Mouse (Mus musculus): ENCODE results near the gene Zbed4. TPM values are rescaled to one million over a fixed set of nuclear protein-coding genes. Genes with fewer than 3 reads are reported as not detected.
"Not testable (repeated sequence)": the region's sequence is repeated elsewhere in the genome, so short reads cannot be mapped to it uniquely, and the experiment has no call there.

Gene Zbed4
- polyA plus RNA-seq, 1 experiment from 2014 or later, result 14.1 TPM

- H3K9me3 ChIP-seq (replicated peaks; ENCODE audit: control insufficient read depth, low read length), result no peaks in the 10 kb centered on the region
- H3K27ac ChIP-seq (ENCODE audit: low read length), result no peak overlapping the region
- no peaks in the 10 kb centered on the region for H3K4me1 ChIP-seq (ENCODE audit: control insufficient read depth, insufficient read depth, low read length)
- 91% methylated on average over 3 of the region's 3 CpGs for WGBS
- no peak overlapping the region for H3K4me3 ChIP-seq (replicated peaks; ENCODE audit: low read length)
- no peak overlapping the region for H3K4me2 ChIP-seq (ENCODE audit: low read depth, low read length)
- H3K36me3 ChIP-seq (ENCODE audit: control insufficient read depth, insufficient read depth, low read length), result peaks cover 17% of the 10 kb centered on the region
- no peak overlapping the region for H3K9ac ChIP-seq (ENCODE audit: low read length)
- no peak for ATAC-seq (ENCODE audit: insufficient read depth, low FRiP score)
- H3K27me3 ChIP-seq (ENCODE audit: control insufficient read depth, insufficient read depth, low read length), result no peaks in the 10 kb centered on the region
Observed at GRCm38 (mm10) chr15:88813262-88813661, 61.8 kb downstream of the Zbed4 start.

GRCm38 (mm10) chr15:88813873-88814272 is 62.4 kb downstream of the Zbed4 start:
- not testable (repeated sequence) for H3K27me3 ChIP-seq (ENCODE audit: control insufficient read depth, insufficient read depth, low read length); H3K27ac ChIP-seq (ENCODE audit: low read length); H3K4me2 ChIP-seq (ENCODE audit: low read depth, low read length); H3K9me3 ChIP-seq (replicated peaks; ENCODE audit: control insufficient read depth, low read length); ATAC-seq (ENCODE audit: insufficient read depth, low FRiP score); H3K9ac ChIP-seq (ENCODE audit: low read length); H3K4me1 ChIP-seq (ENCODE audit: control insufficient read depth, insufficient read depth, low read length); H3K4me3 ChIP-seq (replicated peaks; ENCODE audit: low read length)
- peaks cover 17% of the 10 kb centered on the region for H3K36me3 ChIP-seq (ENCODE audit: control insufficient read depth, insufficient read depth, low read length)
- 98% methylated on average over 2 of the region's 2 CpGs for WGBS

GRCm38 (mm10) chr15:88814411-88815047 is 63.1 kb downstream of the Zbed4 start:
- WGBS, result 93% methylated on average over 11 of the region's 11 CpGs
- H3K4me1 ChIP-seq (ENCODE audit: control insufficient read depth, insufficient read depth, low read length), result no peaks in the 10 kb centered on the region
- ATAC-seq (ENCODE audit: insufficient read depth, low FRiP score), result no peak
- peaks cover 17% of the 10 kb centered on the region for H3K36me3 ChIP-seq (ENCODE audit: control insufficient read depth, insufficient read depth, low read length)
- H3K27ac ChIP-seq (ENCODE audit: low read length), result no peak overlapping the region
- H3K27me3 ChIP-seq (ENCODE audit: control insufficient read depth, insufficient read depth, low read length), result no peaks in the 10 kb centered on the region
- no peak overlapping the region for H3K4me2 ChIP-seq (ENCODE audit: low read depth, low read length)
- H3K9me3 ChIP-seq (replicated peaks; ENCODE audit: control insufficient read depth, low read length), result no peaks in the 10 kb centered on the region
- no peak overlapping the region for H3K9ac ChIP-seq (ENCODE audit: low read length)
- no peak overlapping the region for H3K4me3 ChIP-seq (replicated peaks; ENCODE audit: low read length)

- no peak for ATAC-seq (ENCODE audit: insufficient read depth, low FRiP score)
- Histone ChIP-seq H3K9me3 (replicated peaks; ENCODE audit: control insufficient read depth, low read length) (no peaks in the 10 kb centered on the region), H3K4me2 (ENCODE audit: low read depth, low read length) (no peak overlapping the region), H3K4me3 (replicated peaks; ENCODE audit: low read length) (no peak overlapping the region), H3K4me1 (ENCODE audit: control insufficient read depth, insufficient read depth, low read length) (peaks cover 3% of the 10 kb centered on the region), H3K36me3 (ENCODE audit: control insufficient read depth, insufficient read depth, low read length) (peaks cover 17% of the 10 kb centered on the region), H3K27me3 (ENCODE audit: control insufficient read depth, insufficient read depth, low read length) (no peaks in the 10 kb centered on the region), H3K9ac (ENCODE audit: low read length) (no peak overlapping the region), H3K27ac (ENCODE audit: low read length) (no peak overlapping the region)
- 84% methylated on average over 6 of the region's 6 CpGs for WGBS
Observed at GRCm38 (mm10) chr15:88815196-88815700, 63.8 kb downstream of the Zbed4 start.

DNA sequence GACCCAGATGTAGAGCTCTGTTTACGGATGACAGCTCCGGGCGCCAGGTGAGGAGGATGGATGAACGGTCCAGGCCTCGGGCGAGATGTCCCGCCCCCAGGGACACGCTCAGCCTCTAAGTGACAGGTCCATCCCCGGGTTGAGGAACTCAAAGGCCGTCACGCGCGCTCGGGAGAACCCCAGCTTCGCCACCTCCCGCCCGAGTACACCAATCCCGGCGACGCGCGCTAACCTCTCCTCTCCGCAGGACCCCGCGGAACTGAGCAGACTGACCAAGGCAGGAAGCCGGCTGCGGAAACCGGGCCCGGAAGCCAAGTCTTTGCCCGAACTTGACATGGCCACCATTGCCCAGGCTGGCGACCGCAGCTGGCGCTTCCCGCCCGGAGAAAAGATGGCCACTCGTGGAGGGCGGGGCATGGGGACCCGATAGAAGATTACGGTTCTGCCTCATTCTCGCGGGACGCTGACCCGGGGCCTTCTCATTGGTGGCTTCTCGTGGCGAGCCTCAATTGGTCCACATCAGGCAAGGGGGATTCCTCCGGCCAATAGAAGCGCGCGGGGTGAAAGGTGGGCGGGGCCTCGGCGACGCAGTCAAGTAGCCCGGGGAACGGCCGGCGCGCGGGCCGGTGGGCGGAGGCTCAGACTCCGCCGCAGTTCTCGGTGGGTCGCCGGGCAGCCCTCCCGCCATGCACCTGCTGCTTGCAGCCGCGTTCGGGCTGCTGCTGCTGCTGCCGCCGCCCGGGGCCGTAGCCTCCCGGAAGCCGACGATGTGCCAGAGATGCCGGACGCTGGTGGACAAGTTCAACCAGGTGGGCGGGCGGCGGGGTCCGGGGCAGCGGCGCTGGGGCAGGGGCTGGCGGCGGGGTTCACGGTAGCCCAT is 67.8 kb downstream of the Zbed4 start, which contains the start of the genes Alg12 and Creld2:
Gene Alg12, minus strand, starts transcription at position 293 of the 880 bp plus-strand sequence.
Gene Creld2, plus strand, starts transcription at position 621 of the 880 bp plus-strand sequence.
- H3K4me2 ChIP-seq (ENCODE audit: low read depth, low read length), result peak within 1 kb of the TSS; percentile 87
- H3K4me3 ChIP-seq (replicated peaks; ENCODE audit: low read length), result peak within 1 kb of the TSS; percentile 86
- peak within 1 kb of the TSS; percentile 87 for H3K27ac ChIP-seq (ENCODE audit: low read length)
- H3K27me3 ChIP-seq (ENCODE audit: control insufficient read depth, insufficient read depth, low read length), result no peaks in the 10 kb centered on the region
- H3K9me3 ChIP-seq (replicated peaks; ENCODE audit: control insufficient read depth, low read length), result no peaks in the 10 kb centered on the region
- under 1% methylated on average over 88 of the region's 88 CpGs for WGBS
- H3K36me3 ChIP-seq (ENCODE audit: control insufficient read depth, insufficient read depth, low read length), result peaks cover 12% of the 10 kb centered on the region; the same call in 1 of the 2 replicates
- peaks cover 15% of the 10 kb centered on the region for H3K4me1 ChIP-seq (ENCODE audit: control insufficient read depth, insufficient read depth, low read length)
- peak; percentile 99 for ATAC-seq (ENCODE audit: insufficient read depth, low FRiP score)
- peak within 1 kb of the TSS; percentile 88 for H3K9ac ChIP-seq (ENCODE audit: low read length)

DNA sequence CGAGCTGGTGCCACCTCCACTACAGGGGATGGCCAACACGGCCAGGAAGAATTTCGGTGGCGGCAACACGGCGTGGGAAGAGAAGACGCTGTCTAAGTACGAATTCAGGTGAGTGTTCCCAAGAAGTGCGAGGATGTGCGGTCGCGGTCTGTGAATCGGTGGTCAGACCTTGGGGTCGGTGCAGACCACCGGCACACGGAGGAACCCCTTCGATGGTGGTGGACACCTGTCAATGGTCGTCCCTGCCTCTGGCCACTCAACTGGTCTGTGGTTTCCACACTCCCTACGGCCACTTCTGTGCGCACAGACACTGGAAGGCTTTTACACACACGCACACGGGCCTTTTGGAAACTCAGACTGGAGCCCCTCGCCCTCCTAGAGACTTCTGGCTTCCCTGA is 68.4 kb downstream of the Zbed4 start:
- Histone ChIP-seq H3K4me3 (replicated peaks; ENCODE audit: low read length) (peak overlapping the region; percentile 85), H3K9me3 (replicated peaks; ENCODE audit: control insufficient read depth, low read length) (no peaks in the 10 kb centered on the region), H3K9ac (ENCODE audit: low read length) (peak overlapping the region; percentile 88), H3K4me1 (ENCODE audit: control insufficient read depth, insufficient read depth, low read length) (peaks cover 15% of the 10 kb centered on the region), H3K27ac (ENCODE audit: low read length) (no peak overlapping the region), H3K4me2 (ENCODE audit: low read depth, low read length) (peak overlapping the region; percentile 87), H3K36me3 (ENCODE audit: control insufficient read depth, insufficient read depth, low read length) (peaks cover 5% of the 10 kb centered on the region; the same call in 1 of the 2 replicates), H3K27me3 (ENCODE audit: control insufficient read depth, insufficient read depth, low read length) (no peaks in the 10 kb centered on the region)
- WGBS, result under 1% methylated on average over 23 of the region's 23 CpGs
- ATAC-seq (ENCODE audit: insufficient read depth, low FRiP score), result no peak

- no peaks in the 10 kb centered on the region for H3K27me3 ChIP-seq (ENCODE audit: control insufficient read depth, insufficient read depth, low read length)
- no peak overlapping the region for H3K9ac ChIP-seq (ENCODE audit: low read length)
- WGBS, result 88% methylated on average over 7 of the region's 7 CpGs
- no peak overlapping the region for H3K27ac ChIP-seq (ENCODE audit: low read length)
- peaks cover 3% of the 10 kb centered on the region; the same call in 1 of the 2 replicates for H3K36me3 ChIP-seq (ENCODE audit: control insufficient read depth, insufficient read depth, low read length)
- H3K4me2 ChIP-seq (ENCODE audit: low read depth, low read length), result no peak overlapping the region
- H3K9me3 ChIP-seq (replicated peaks; ENCODE audit: control insufficient read depth, low read length), result no peaks in the 10 kb centered on the region
- no peak overlapping the region for H3K4me3 ChIP-seq (replicated peaks; ENCODE audit: low read length)
- ATAC-seq (ENCODE audit: insufficient read depth, low FRiP score), result no peak
- peaks cover 15% of the 10 kb centered on the region for H3K4me1 ChIP-seq (ENCODE audit: control insufficient read depth, insufficient read depth, low read length)
Observed at GRCm38 (mm10) chr15:88821403-88821802, 69.9 kb downstream of the Zbed4 start.

DNA sequence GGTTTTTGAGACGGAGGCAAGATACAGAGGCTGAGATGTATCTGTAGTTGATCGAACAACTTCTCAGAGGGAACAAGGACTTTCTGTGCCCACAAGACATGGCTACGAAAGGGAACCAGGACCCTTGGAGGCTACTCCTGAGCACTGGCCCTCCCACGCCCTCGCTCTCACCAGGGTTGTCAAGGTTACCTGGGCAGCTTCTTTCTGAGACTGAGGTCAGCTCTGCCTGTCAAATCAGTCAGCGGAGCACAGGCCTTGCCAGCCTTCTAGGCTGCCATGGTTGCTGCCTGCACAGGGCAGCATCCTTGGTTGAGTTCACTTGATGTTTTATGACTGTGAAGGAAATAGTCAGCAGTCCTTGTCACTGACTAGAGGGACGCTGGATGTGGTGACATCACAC is 71.1 kb downstream of the Zbed4 start:
- Histone ChIP-seq H3K9me3 (replicated peaks; ENCODE audit: control insufficient read depth, low read length) (no peaks in the 10 kb centered on the region), H3K36me3 (ENCODE audit: control insufficient read depth, insufficient read depth, low read length) (peaks cover 3% of the 10 kb centered on the region; the same call in 1 of the 2 replicates), H3K27me3 (ENCODE audit: control insufficient read depth, insufficient read depth, low read length) (no peaks in the 10 kb centered on the region), H3K4me2 (ENCODE audit: low read depth, low read length) (no peak overlapping the region), H3K4me1 (ENCODE audit: control insufficient read depth, insufficient read depth, low read length) (peaks cover 15% of the 10 kb centered on the region), H3K9ac (ENCODE audit: low read length) (no peak overlapping the region), H3K4me3 (replicated peaks; ENCODE audit: low read length) (no peak overlapping the region), H3K27ac (ENCODE audit: low read length) (no peak overlapping the region)
- 90% methylated on average over 7 of the region's 7 CpGs for WGBS
- no peak for ATAC-seq (ENCODE audit: insufficient read depth, low FRiP score)

- no peak overlapping the region for H3K4me2 ChIP-seq (ENCODE audit: low read depth, low read length)
- 81% methylated on average over 5 of the region's 5 CpGs for WGBS
- H3K9me3 ChIP-seq (replicated peaks; ENCODE audit: control insufficient read depth, low read length), result no peaks in the 10 kb centered on the region
- peaks cover 15% of the 10 kb centered on the region for H3K4me1 ChIP-seq (ENCODE audit: control insufficient read depth, insufficient read depth, low read length)
- no peaks in the 10 kb centered on the region for H3K27me3 ChIP-seq (ENCODE audit: control insufficient read depth, insufficient read depth, low read length)
- no peak overlapping the region for H3K27ac ChIP-seq (ENCODE audit: low read length)
- no peak overlapping the region for H3K4me3 ChIP-seq (replicated peaks; ENCODE audit: low read length)
- peaks cover 3% of the 10 kb centered on the region; the same call in 1 of the 2 replicates for H3K36me3 ChIP-seq (ENCODE audit: control insufficient read depth, insufficient read depth, low read length)
- no peak for ATAC-seq (ENCODE audit: insufficient read depth, low FRiP score)
- no peak overlapping the region for H3K9ac ChIP-seq (ENCODE audit: low read length)
Observed at GRCm38 (mm10) chr15:88823376-88823775, 71.9 kb downstream of the Zbed4 start.
